Mouse (Mus musculus): ENCODE measurements around the gene Snta1. TPM values are rescaled to one million over a fixed set of nuclear protein-coding genes. Genes with fewer than 3 reads are reported as not detected.
A peak's percentile ranks its signal among the peaks of the same experiment; 100 is the strongest.

The Snta1 gene
- polyA plus RNA-seq, 1 experiment from 2014 or later: 6.7 TPM

DNA sequence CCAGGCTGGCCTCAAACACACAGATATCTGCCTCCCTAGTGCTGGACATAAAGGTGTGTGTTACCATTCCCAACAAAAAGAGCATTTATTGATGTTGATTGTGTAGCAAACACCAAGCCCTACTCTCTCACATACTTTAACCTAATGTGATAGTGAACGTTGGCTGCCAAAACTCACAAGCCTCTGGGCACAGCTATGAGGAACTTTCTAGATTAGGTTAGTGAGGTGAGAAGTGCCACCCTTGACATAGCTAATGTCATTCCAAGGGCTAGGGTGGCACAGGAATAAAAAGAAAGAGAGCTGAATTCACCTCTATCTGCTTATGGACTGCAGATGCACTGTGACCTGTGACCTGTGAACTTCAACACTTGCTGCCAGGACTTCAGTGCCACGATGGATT, 11.4 kb downstream of the Snta1 start:
- Histone ChIP-seq H3K9ac (ENCODE audit: low read length) (no peak overlapping the region), H3K4me3 (ENCODE audit: low read depth, low read length) (no peak overlapping the region), H3K9me3 (ENCODE audit: control insufficient read depth, low read length) (no peaks in the 10 kb centered on the region), H3K27me3 (ENCODE audit: control insufficient read depth, insufficient read depth, low read length) (no peaks in the 10 kb centered on the region), H3K27ac (replicated peaks) (no peak overlapping the region), H3K36me3 (ENCODE audit: control insufficient read depth, insufficient read depth, low read length) (no peaks in the 10 kb centered on the region), H3K4me1 (replicated peaks; ENCODE audit: control insufficient read depth, insufficient read depth) (no peaks in the 10 kb centered on the region), H3K4me2 (replicated peaks; ENCODE audit: low read depth) (no peak overlapping the region)
- no peak for TF ChIP-seq CTCF (IDR thresholded peaks at IDR 0.05; ENCODE audit: low read depth)
- TF ChIP-seq EP300 (optimal IDR thresholded peaks at IDR 0.05): no peak
- 68% methylated on average over 2 of the region's 2 CpGs for WGBS
- ATAC-seq (ENCODE audit: low FRiP score, low TSS enrichment) (no peak), DNase-seq (ENCODE audit: low spot score) (no peak)

GRCm38 (mm10) chr2:154394602-154395001, 13.3 kb downstream of the Snta1 start:
- H3K4me2 ChIP-seq (replicated peaks; ENCODE audit: low read depth): no peak overlapping the region
- TF ChIP-seq EP300 (optimal IDR thresholded peaks at IDR 0.05) (no peak), CTCF (IDR thresholded peaks at IDR 0.05; ENCODE audit: low read depth) (no peak)
- no peak for ATAC-seq (ENCODE audit: low FRiP score, low TSS enrichment)
- WGBS: 74% methylated on average over 3 of the region's 3 CpGs
- H3K36me3 ChIP-seq (ENCODE audit: control insufficient read depth, insufficient read depth, low read length): no peaks in the 10 kb centered on the region
- H3K4me1 ChIP-seq (replicated peaks; ENCODE audit: control insufficient read depth, insufficient read depth): no peaks in the 10 kb centered on the region
- H3K27ac ChIP-seq (replicated peaks): no peak overlapping the region
- no peak overlapping the region for H3K4me3 ChIP-seq (ENCODE audit: low read depth, low read length)
- H3K9me3 ChIP-seq (ENCODE audit: control insufficient read depth, low read length): no peaks in the 10 kb centered on the region
- DNase-seq (ENCODE audit: low spot score): no peak
- no peak overlapping the region for H3K9ac ChIP-seq (ENCODE audit: low read length)
- no peaks in the 10 kb centered on the region for H3K27me3 ChIP-seq (ENCODE audit: control insufficient read depth, insufficient read depth, low read length)

DNA sequence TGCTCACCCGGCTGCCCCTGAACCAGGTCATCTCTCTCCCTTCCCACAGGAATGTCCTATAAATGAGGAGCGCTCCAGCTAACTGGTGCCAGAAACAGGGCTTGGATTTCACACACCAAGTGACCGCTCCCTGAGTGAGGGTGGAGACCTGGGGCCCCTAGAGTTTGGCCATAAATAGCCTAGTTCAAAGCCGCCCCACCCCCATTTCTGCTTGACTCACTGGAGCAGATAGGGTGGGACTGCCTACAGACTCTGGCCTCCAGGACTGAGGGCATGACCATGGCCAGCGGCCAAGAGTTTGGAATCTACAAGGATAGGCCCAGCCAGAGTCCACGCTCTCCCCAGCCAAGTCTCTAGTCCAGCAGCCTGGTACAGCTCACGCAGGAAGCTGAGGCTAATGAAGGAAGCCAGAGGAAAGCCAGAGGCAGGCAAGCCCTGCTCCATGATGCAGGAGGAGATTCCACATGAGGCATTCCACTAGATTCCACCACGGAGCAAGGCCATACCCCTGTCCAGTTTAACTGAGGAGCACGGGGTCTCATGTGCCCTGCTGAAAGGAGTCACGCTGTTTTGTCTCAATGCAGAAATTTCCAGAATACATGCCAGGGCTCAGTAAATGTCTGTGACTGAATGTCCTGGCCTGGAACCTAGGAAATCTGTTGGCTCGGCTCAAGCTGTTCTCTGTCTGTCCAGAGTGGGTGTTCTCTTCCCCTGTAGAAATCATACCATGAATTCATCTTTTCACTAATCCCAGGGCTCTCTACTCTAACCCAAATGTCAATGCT, 17.5 kb downstream of the Snta1 start:
- Histone ChIP-seq H3K27me3 (ENCODE audit: control insufficient read depth, insufficient read depth, low read length) (no peaks in the 10 kb centered on the region), H3K4me3 (ENCODE audit: low read depth, low read length) (no peak overlapping the region), H3K9ac (ENCODE audit: low read length) (no peak overlapping the region), H3K27ac (replicated peaks) (peak overlapping the region; percentile 78), H3K4me2 (replicated peaks; ENCODE audit: low read depth) (no peak overlapping the region), H3K4me1 (replicated peaks; ENCODE audit: control insufficient read depth, insufficient read depth) (no peaks in the 10 kb centered on the region), H3K36me3 (ENCODE audit: control insufficient read depth, insufficient read depth, low read length) (no peaks in the 10 kb centered on the region), H3K9me3 (ENCODE audit: control insufficient read depth, low read length) (no peaks in the 10 kb centered on the region)
- 54% methylated on average over 11 of the region's 11 CpGs for whole genome bisulfite sequencing
- ATAC-seq (ENCODE audit: low FRiP score, low TSS enrichment): peak; percentile 97
- TF ChIP-seq EP300 (optimal IDR thresholded peaks at IDR 0.05): no peak
- TF ChIP-seq CTCF (IDR thresholded peaks at IDR 0.05; ENCODE audit: low read depth): no peak
- DNase-seq (ENCODE audit: low spot score): peak; percentile 89

GRCm38 (mm10) chr2:154379103-154379502, 28.8 kb downstream of the Snta1 start:
- H3K9me3 ChIP-seq (ENCODE audit: control insufficient read depth, low read length): no peaks in the 10 kb centered on the region
- 88% methylated on average over 7 of the region's 7 CpGs for WGBS
- ATAC-seq (ENCODE audit: low FRiP score, low TSS enrichment): no peak
- no peak overlapping the region for H3K4me3 ChIP-seq (ENCODE audit: low read depth, low read length)
- no peaks in the 10 kb centered on the region for H3K27me3 ChIP-seq (ENCODE audit: control insufficient read depth, insufficient read depth, low read length)
- TF ChIP-seq EP300 (optimal IDR thresholded peaks at IDR 0.05) (no peak), CTCF (IDR thresholded peaks at IDR 0.05; ENCODE audit: low read depth) (no peak)
- H3K4me2 ChIP-seq (replicated peaks; ENCODE audit: low read depth): no peak overlapping the region
- H3K36me3 ChIP-seq (ENCODE audit: control insufficient read depth, insufficient read depth, low read length): no peaks in the 10 kb centered on the region
- no peak overlapping the region for H3K27ac ChIP-seq (replicated peaks)
- no peak overlapping the region for H3K9ac ChIP-seq (ENCODE audit: low read length)
- H3K4me1 ChIP-seq (replicated peaks; ENCODE audit: control insufficient read depth, insufficient read depth): no peaks in the 10 kb centered on the region
- DNase-seq (ENCODE audit: low spot score): no peak

- WGBS: 72% methylated on average over 6 of the region's 6 CpGs
- TF ChIP-seq CTCF (IDR thresholded peaks at IDR 0.05; ENCODE audit: low read depth) (no peak), EP300 (optimal IDR thresholded peaks at IDR 0.05) (no peak)
- Histone ChIP-seq H3K4me3 (ENCODE audit: low read depth, low read length) (no peak overlapping the region), H3K36me3 (ENCODE audit: control insufficient read depth, insufficient read depth, low read length) (no peaks in the 10 kb centered on the region), H3K9ac (ENCODE audit: low read length) (no peak overlapping the region), H3K9me3 (ENCODE audit: control insufficient read depth, low read length) (no peaks in the 10 kb centered on the region), H3K4me2 (replicated peaks; ENCODE audit: low read depth) (no peak overlapping the region), H3K27ac (replicated peaks) (no peak overlapping the region), H3K4me1 (replicated peaks; ENCODE audit: control insufficient read depth, insufficient read depth) (no peaks in the 10 kb centered on the region), H3K27me3 (ENCODE audit: control insufficient read depth, insufficient read depth, low read length) (no peaks in the 10 kb centered on the region)
- no peak for ATAC-seq (ENCODE audit: low FRiP score, low TSS enrichment)
- no peak for DNase-seq (ENCODE audit: low spot score)
Measured at GRCm38 (mm10) chr2:154374807-154375601, 32.9 kb downstream of the Snta1 start.
